Mouse (Mus musculus): ENCODE measurements around the gene Cdca7l. TPM values are rescaled to one million over a fixed set of nuclear protein-coding genes. Genes with fewer than 3 reads are reported as not detected.

The Cdca7l gene
- polyA plus RNA-seq, 1 experiment from 2014 or later: 44.2 TPM

GRCm38 (mm10) chr12:117842676-117843075 lies 38.6 kb downstream of the Cdca7l start:
- no peak overlapping the region for H3K27ac ChIP-seq (replicated peaks; ENCODE audit: low read depth, low read length)
- no peak overlapping the region for H3K9ac ChIP-seq (ENCODE audit: low read length)
- ATAC-seq (ENCODE audit: insufficient number of reproducible peaks, low FRiP score, low TSS enrichment, low read depth) (no peak), DNase-seq (ENCODE audit: low spot score) (no peak)
- 0 out of 2 replicates have a peak, but pooled peaks cover 4% of the 10 kb centered on the region for H3K4me1 ChIP-seq (ENCODE audit: control insufficient read depth, insufficient read depth, low read length)
- H3K36me3 ChIP-seq (ENCODE audit: control insufficient read depth, insufficient read depth, low read length): no peaks in the 10 kb centered on the region
- no peak overlapping the region for H3K4me2 ChIP-seq (ENCODE audit: low read depth, severe bottlenecking)
- WGBS: 85% methylated on average over 1 of the region's 1 CpGs
- H3K9me3 ChIP-seq (ENCODE audit: control insufficient read depth, low read length): no peaks in the 10 kb centered on the region
- no peaks in the 10 kb centered on the region for H3K27me3 ChIP-seq (ENCODE audit: control insufficient read depth, insufficient read depth, low read length)
- no peak overlapping the region for H3K4me3 ChIP-seq (ENCODE audit: low read depth, low read length)

GRCm38 (mm10) chr12:117843302-117844074 lies 39.4 kb downstream of the Cdca7l start:
- Histone ChIP-seq H3K27me3 (ENCODE audit: control insufficient read depth, insufficient read depth, low read length) (no peaks in the 10 kb centered on the region), H3K4me1 (ENCODE audit: control insufficient read depth, insufficient read depth, low read length) (0 out of 2 replicates have a peak, but pooled peaks cover 4% of the 10 kb centered on the region), H3K36me3 (ENCODE audit: control insufficient read depth, insufficient read depth, low read length) (no peaks in the 10 kb centered on the region), H3K9ac (ENCODE audit: low read length) (peak overlapping the region; percentile 94), H3K27ac (replicated peaks; ENCODE audit: low read depth, low read length) (peak overlapping the region; percentile 84), H3K4me2 (ENCODE audit: low read depth, severe bottlenecking) (peak overlapping the region; percentile 71), H3K9me3 (ENCODE audit: control insufficient read depth, low read length) (no peaks in the 10 kb centered on the region), H3K4me3 (ENCODE audit: low read depth, low read length) (peak overlapping the region; percentile 82)
- under 1% methylated on average over 72 of the region's 75 CpGs for WGBS
- DNase-seq (ENCODE audit: low spot score) (peak; percentile 87), ATAC-seq (ENCODE audit: insufficient number of reproducible peaks, low FRiP score, low TSS enrichment, low read depth) (peak; percentile 91)

- 0% methylated on average over 15 of the region's 15 CpGs for WGBS
- Histone ChIP-seq H3K9me3 (ENCODE audit: control insufficient read depth, low read length) (no peaks in the 10 kb centered on the region), H3K9ac (ENCODE audit: low read length) (peak overlapping the region; percentile 94), H3K27ac (replicated peaks; ENCODE audit: low read depth, low read length) (peak overlapping the region; percentile 84), H3K27me3 (ENCODE audit: control insufficient read depth, insufficient read depth, low read length) (no peaks in the 10 kb centered on the region), H3K36me3 (ENCODE audit: control insufficient read depth, insufficient read depth, low read length) (no peaks in the 10 kb centered on the region), H3K4me1 (ENCODE audit: control insufficient read depth, insufficient read depth, low read length) (0 out of 2 replicates have a peak, but pooled peaks cover 4% of the 10 kb centered on the region), H3K4me3 (ENCODE audit: low read depth, low read length) (peak overlapping the region; percentile 82), H3K4me2 (ENCODE audit: low read depth, severe bottlenecking) (peak overlapping the region; percentile 71)
- DNase-seq (ENCODE audit: low spot score) (no peak), ATAC-seq (ENCODE audit: insufficient number of reproducible peaks, low FRiP score, low TSS enrichment, low read depth) (no peak)
Observed at GRCm38 (mm10) chr12:117844075-117844408, 40.0 kb downstream of the Cdca7l start.

- WGBS: 20% methylated on average over 2 of the region's 2 CpGs
- DNase-seq (ENCODE audit: low spot score) (no peak), ATAC-seq (ENCODE audit: insufficient number of reproducible peaks, low FRiP score, low TSS enrichment, low read depth) (no peak)
- no peak overlapping the region for H3K9ac ChIP-seq (ENCODE audit: low read length)
- peak overlapping the region; percentile 82; the same call in 1 of the 2 replicates for H3K4me3 ChIP-seq (ENCODE audit: low read depth, low read length)
- no peaks in the 10 kb centered on the region for H3K36me3 ChIP-seq (ENCODE audit: control insufficient read depth, insufficient read depth, low read length)
- H3K27ac ChIP-seq (replicated peaks; ENCODE audit: low read depth, low read length): no peak overlapping the region
- 0 out of 2 replicates have a peak, but pooled peaks cover 4% of the 10 kb centered on the region for H3K4me1 ChIP-seq (ENCODE audit: control insufficient read depth, insufficient read depth, low read length)
- H3K9me3 ChIP-seq (ENCODE audit: control insufficient read depth, low read length): no peaks in the 10 kb centered on the region
- peak overlapping the region; percentile 71 for H3K4me2 ChIP-seq (ENCODE audit: low read depth, severe bottlenecking)
- no peaks in the 10 kb centered on the region for H3K27me3 ChIP-seq (ENCODE audit: control insufficient read depth, insufficient read depth, low read length)
Observed at GRCm38 (mm10) chr12:117844917-117845316, 40.8 kb downstream of the Cdca7l start.

GRCm38 (mm10) chr12:117848621-117849020 lies 44.5 kb downstream of the Cdca7l start:
- Histone ChIP-seq H3K9me3 (ENCODE audit: control insufficient read depth, low read length) (no peaks in the 10 kb centered on the region), H3K4me1 (ENCODE audit: control insufficient read depth, insufficient read depth, low read length) (0 out of 2 replicates have a peak, but pooled peaks cover 4% of the 10 kb centered on the region), H3K27ac (replicated peaks; ENCODE audit: low read depth, low read length) (no peak overlapping the region), H3K36me3 (ENCODE audit: control insufficient read depth, insufficient read depth, low read length) (no peaks in the 10 kb centered on the region), H3K4me3 (ENCODE audit: low read depth, low read length) (no peak overlapping the region), H3K4me2 (ENCODE audit: low read depth, severe bottlenecking) (no peak overlapping the region), H3K27me3 (ENCODE audit: control insufficient read depth, insufficient read depth, low read length) (no peaks in the 10 kb centered on the region), H3K9ac (ENCODE audit: low read length) (no peak overlapping the region)
- no peak for ATAC-seq (ENCODE audit: insufficient number of reproducible peaks, low FRiP score, low TSS enrichment, low read depth)
- no peak for DNase-seq (ENCODE audit: low spot score)
- 91% methylated on average over 6 of the region's 6 CpGs for WGBS

GRCm38 (mm10) chr12:117850472-117850871 lies 46.4 kb downstream of the Cdca7l start:
- Histone ChIP-seq H3K27me3 (ENCODE audit: control insufficient read depth, insufficient read depth, low read length) (no peaks in the 10 kb centered on the region), H3K36me3 (ENCODE audit: control insufficient read depth, insufficient read depth, low read length) (no peaks in the 10 kb centered on the region), H3K4me2 (ENCODE audit: low read depth, severe bottlenecking) (no peak overlapping the region), H3K4me1 (ENCODE audit: control insufficient read depth, insufficient read depth, low read length) (no peaks in the 10 kb centered on the region), H3K9ac (ENCODE audit: low read length) (no peak overlapping the region), H3K9me3 (ENCODE audit: control insufficient read depth, low read length) (no peaks in the 10 kb centered on the region), H3K4me3 (ENCODE audit: low read depth, low read length) (no peak overlapping the region), H3K27ac (replicated peaks; ENCODE audit: low read depth, low read length) (no peak overlapping the region)
- WGBS: 63% methylated on average over 10 of the region's 10 CpGs
- no peak for DNase-seq (ENCODE audit: low spot score)
- ATAC-seq (ENCODE audit: insufficient number of reproducible peaks, low FRiP score, low TSS enrichment, low read depth): no peak

GRCm38 (mm10) chr12:117853316-117853715 lies 49.2 kb downstream of the Cdca7l start:
- H3K36me3 ChIP-seq (ENCODE audit: control insufficient read depth, insufficient read depth, low read length): no peaks in the 10 kb centered on the region
- H3K9ac ChIP-seq (ENCODE audit: low read length): no peak overlapping the region
- H3K4me2 ChIP-seq (ENCODE audit: low read depth, severe bottlenecking): no peak overlapping the region
- H3K27ac ChIP-seq (replicated peaks; ENCODE audit: low read depth, low read length): no peak overlapping the region
- no peak overlapping the region for H3K4me3 ChIP-seq (ENCODE audit: low read depth, low read length)
- 33% methylated on average over 6 of the region's 6 CpGs for WGBS
- DNase-seq (ENCODE audit: low spot score): peak; percentile 53
- no peaks in the 10 kb centered on the region for H3K27me3 ChIP-seq (ENCODE audit: control insufficient read depth, insufficient read depth, low read length)
- H3K9me3 ChIP-seq (ENCODE audit: control insufficient read depth, low read length): no peaks in the 10 kb centered on the region
- ATAC-seq (ENCODE audit: insufficient number of reproducible peaks, low FRiP score, low TSS enrichment, low read depth): no peak
- no peaks in the 10 kb centered on the region for H3K4me1 ChIP-seq (ENCODE audit: control insufficient read depth, insufficient read depth, low read length)

GRCm38 (mm10) chr12:117857023-117857422 lies 52.9 kb downstream of the Cdca7l start:
- H3K27me3 ChIP-seq (ENCODE audit: control insufficient read depth, insufficient read depth, low read length): no peaks in the 10 kb centered on the region
- H3K36me3 ChIP-seq (ENCODE audit: control insufficient read depth, insufficient read depth, low read length): no peaks in the 10 kb centered on the region
- no peak overlapping the region for H3K4me2 ChIP-seq (ENCODE audit: low read depth, severe bottlenecking)
- no peak for ATAC-seq (ENCODE audit: insufficient number of reproducible peaks, low FRiP score, low TSS enrichment, low read depth)
- 86% methylated on average over 9 of the region's 9 CpGs for WGBS
- H3K4me1 ChIP-seq (ENCODE audit: control insufficient read depth, insufficient read depth, low read length): no peaks in the 10 kb centered on the region
- DNase-seq (ENCODE audit: low spot score): no peak
- H3K9ac ChIP-seq (ENCODE audit: low read length): no peak overlapping the region
- no peaks in the 10 kb centered on the region for H3K9me3 ChIP-seq (ENCODE audit: control insufficient read depth, low read length)
- no peak overlapping the region for H3K4me3 ChIP-seq (ENCODE audit: low read depth, low read length)
- no peak overlapping the region for H3K27ac ChIP-seq (replicated peaks; ENCODE audit: low read depth, low read length)
